8 mouse cellular contexts compared by ENCODE assay signal in the genomic region with DNA sequence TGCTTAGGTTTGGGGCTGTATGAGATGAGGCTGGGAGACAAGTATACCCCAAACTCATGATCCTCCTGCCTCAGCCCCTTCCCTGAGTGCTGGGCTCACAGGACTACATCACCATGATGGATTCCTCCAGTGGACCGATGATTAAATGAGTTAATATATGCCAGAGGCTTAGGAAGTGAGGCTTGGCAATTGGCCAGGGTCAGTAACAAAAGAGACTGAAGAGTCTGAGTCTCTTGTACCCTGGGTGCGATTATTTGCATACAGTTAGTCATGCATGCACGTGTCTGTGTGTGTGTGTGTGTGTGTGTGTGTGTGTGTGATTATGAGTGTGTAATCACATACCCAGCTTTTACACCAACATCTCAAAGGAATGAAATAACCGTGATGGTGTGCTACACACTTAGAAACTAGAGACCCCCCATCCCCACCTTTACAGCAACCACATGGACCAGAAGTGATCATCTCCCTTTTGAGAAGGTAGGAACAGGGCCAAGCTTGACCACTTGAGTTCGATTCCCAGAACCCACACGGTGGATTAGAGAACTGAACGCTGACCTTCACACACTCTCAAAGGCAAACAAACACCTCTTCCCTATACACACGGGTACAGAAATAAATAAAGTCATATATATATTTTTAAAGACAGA. TPM values are rescaled to one million over a fixed set of nuclear protein-coding genes. Genes with fewer than 3 reads are reported as not detected.
A peak's percentile ranks its signal among the peaks of the same experiment; 100 is the strongest.
DNase-seq lines count a peak whose midpoint lies in the region; ATAC-seq and TF ChIP-seq lines count a peak whose summit lies in the region.

No protein-coding gene starts in this region.

- peak overlapping the region; percentile 88 for H3K9ac ChIP-seq in heart, embryonic 14.5 days (ENCODE audit: low read length)
- peak overlapping the region; percentile 18; the same call in 1 of the 2 replicates for H3K9ac ChIP-seq in kidney, postnatal 0 days (ENCODE audit: low read depth, low read length)
- peak overlapping the region; percentile 87 for H3K9ac ChIP-seq in stomach, embryonic 16.5 days (ENCODE audit: low read length)

- intact Hi-C loops in heart, postnatal 25 days (cut with DNase I), result no loop called here

- no peak for TF ChIP-seq CTCF in kidney, postnatal 0 days (IDR thresholded peaks at IDR 0.05; ENCODE audit: low read depth)

- peak overlapping the region; percentile 86 for H3K4me2 ChIP-seq in heart, embryonic 14.5 days (ENCODE audit: low read length)
- peak overlapping the region; percentile 73 for H3K4me2 ChIP-seq in kidney, postnatal 0 days (ENCODE audit: low read length)
- peak overlapping the region; percentile 84 for H3K4me2 ChIP-seq in stomach, embryonic 16.5 days (ENCODE audit: low read depth, low read length)

- no peaks in the 10 kb centered on the region for H3K9me3 ChIP-seq in heart, embryonic 14.5 days (ENCODE audit: control insufficient read depth, low read length)
- H3K9me3 ChIP-seq in kidney, postnatal 0 days (replicated peaks; ENCODE audit: low read length), result no peaks in the 10 kb centered on the region
- no peaks in the 10 kb centered on the region for H3K9me3 ChIP-seq in stomach, embryonic 16.5 days (replicated peaks; ENCODE audit: control insufficient read depth, low read length)

- WGBS in heart, embryonic 14.5 days, result 26% methylated on average over 8 of the region's 8 CpGs
- 29% methylated on average over 8 of the region's 8 CpGs for WGBS in kidney, postnatal 0 days
- WGBS in stomach, embryonic 16.5 days, result 17% methylated on average over 8 of the region's 8 CpGs

- no peaks in the 10 kb centered on the region for H3K27me3 ChIP-seq in heart, embryonic 14.5 days (ENCODE audit: control insufficient read depth, insufficient read depth, low read length)
- no peaks in the 10 kb centered on the region for H3K27me3 ChIP-seq in kidney, postnatal 0 days (ENCODE audit: insufficient read depth, low read length)
- H3K27me3 ChIP-seq in stomach, embryonic 16.5 days (ENCODE audit: control insufficient read depth, insufficient read depth, low read length), result no peaks in the 10 kb centered on the region

- H3K4me1 ChIP-seq in heart, embryonic 14.5 days (ENCODE audit: control insufficient read depth in 2 of 2, insufficient read depth in 2 of 2, low read length in 2 of 2), result peaks cover 42 to 64% of the 10 kb centered on the region in 2 experiments
- peaks cover 41% of the 10 kb centered on the region for H3K4me1 ChIP-seq in kidney, postnatal 0 days (replicated peaks; ENCODE audit: insufficient read depth, low read length)
- peaks cover 47% of the 10 kb centered on the region for H3K4me1 ChIP-seq in stomach, embryonic 16.5 days (ENCODE audit: control insufficient read depth, insufficient read depth, low read length)

- H3K36me3 ChIP-seq in heart, embryonic 14.5 days (ENCODE audit: control insufficient read depth, insufficient read depth, low read length), result peaks cover 19% of the 10 kb centered on the region
- H3K36me3 ChIP-seq in kidney, postnatal 0 days (ENCODE audit: insufficient read depth, low read length), result no peaks in the 10 kb centered on the region
- H3K36me3 ChIP-seq in stomach, embryonic 16.5 days (ENCODE audit: control insufficient read depth, insufficient read depth, low read length), result peaks cover 12% of the 10 kb centered on the region

- peak; percentile 94 for DNase-seq in heart, adult 11 months
- DNase-seq in heart, postnatal 25 days (ENCODE audit: low spot score), result no peak
- DNase-seq in adipocyte (ENCODE audit: low spot score), result peak; percentile 28
- peak; percentile 74 for DNase-seq in kidney, postnatal 0 days (ENCODE audit: low spot score)
- peak; percentile 82 for DNase-seq in lung, postnatal 25 days (ENCODE audit: low spot score)
- DNase-seq in thymus, postnatal 4 days, result no peak

- no peak for ATAC-seq in heart, embryonic 14.5 days (ENCODE audit: insufficient number of reproducible peaks, insufficient read depth, low FRiP score, low read depth)
- no peak for ATAC-seq in kidney, postnatal 0 days (replicated peaks; ENCODE audit: low FRiP score, low read depth)
- ATAC-seq in stomach, embryonic 16.5 days (ENCODE audit: insufficient read depth, low FRiP score), result peak; percentile 2; the same call in 1 of the 2 replicates

- peak overlapping the region in 1 of 2 experiments; percentile 18; a peak in 1 of 4 replicates for H3K4me3 ChIP-seq in heart, embryonic 14.5 days (ENCODE audit: control insufficient read depth in 1 of 2, insufficient read depth in 1 of 2, low read depth in 1 of 2, low read length in 2 of 2)
- H3K4me3 ChIP-seq in kidney, postnatal 0 days (replicated peaks; ENCODE audit: low read depth, low read length), result no peak overlapping the region
- peak overlapping the region; percentile 66 for H3K4me3 ChIP-seq in stomach, embryonic 16.5 days (replicated peaks; ENCODE audit: low read length)

- H3K27ac ChIP-seq in heart, embryonic 14.5 days (replicated peaks in 1 of 2; ENCODE audit: control insufficient read depth in 1 of 2, insufficient read depth in 1 of 2, low read depth in 2 of 2, low read length in 2 of 2), result peak overlapping the region; percentile 95 to 99
- peak overlapping the region; percentile 97 for H3K27ac ChIP-seq in kidney, postnatal 0 days
- peak overlapping the region; percentile 100 for H3K27ac ChIP-seq in stomach, embryonic 16.5 days (ENCODE audit: low read length)

RNA-seq across cellular contexts. Expression of gene Hif3a, which starts 3.3 kb away (rescaled TPM):
- 1 to 10 TPM; 1.8 to 1.9 TPM for total RNA-seq in heart, postnatal 25 days (2021)
- polyA plus RNA-seq in heart, embryonic 14.5 days (2014; fragmentation: Nextera tagmentation; extraction: Ambion mirVana), result 43.7 and 51.6 TPM in 2 replicates
- polyA plus RNA-seq in kidney, postnatal 0 days (2015; fragmentation: Nextera tagmentation; extraction: Ambion mirVana), result 5.1 and 6.1 TPM in 2 replicates
- polyA plus RNA-seq in stomach, embryonic 16.5 days (2015; fragmentation: Nextera tagmentation; extraction: Ambion mirVana), result 49.6 and 60.1 TPM in 2 replicates

RNA-seq across cellular contexts. Expression of gene Psg16, which starts 14.9 kb away (rescaled TPM):
- under 1 TPM; 0.14 to 0.16 TPM for total RNA-seq in heart, postnatal 25 days (2021)
- polyA plus RNA-seq in heart, embryonic 14.5 days (2014; fragmentation: Nextera tagmentation; extraction: Ambion mirVana), result 0.16 and 0.23 TPM in 2 replicates
- polyA plus RNA-seq in kidney, postnatal 0 days (2015; fragmentation: Nextera tagmentation; extraction: Ambion mirVana), result 0.07 TPM in 1 of 2 replicates, not detected in the other
- 0.46 and 0.77 TPM in 2 replicates for polyA plus RNA-seq in stomach, embryonic 16.5 days (2015; fragmentation: Nextera tagmentation; extraction: Ambion mirVana)

RNA-seq across cellular contexts. Expression of gene Ppp5c, which starts 31.2 kb away (rescaled TPM):
- total RNA-seq in heart, postnatal 25 days (2021), result 100 to 1,000 TPM in 1 of 2 experiments, 10 to 100 TPM in 1; 97.5 to 102 TPM
- 88.4 and 89.1 TPM in 2 replicates for polyA plus RNA-seq in heart, embryonic 14.5 days (2014; fragmentation: Nextera tagmentation; extraction: Ambion mirVana)
- 82.0 and 95.4 TPM in 2 replicates for polyA plus RNA-seq in kidney, postnatal 0 days (2015; fragmentation: Nextera tagmentation; extraction: Ambion mirVana)
- 87.9 and 95.6 TPM in 2 replicates for polyA plus RNA-seq in stomach, embryonic 16.5 days (2015; fragmentation: Nextera tagmentation; extraction: Ambion mirVana)

Comparison
In these comparisons a context has a peak if more than half of its experiments do, and no peak if none do; other contexts are left out.
1. DNase-seq: peak in heart, adult 11 months (single experiment), adipocyte (single experiment), kidney, postnatal 0 days (single experiment) and lung, postnatal 25 days (single experiment); none in heart, postnatal 25 days (single experiment) and thymus, postnatal 4 days (single experiment).
2. H3K9ac ChIP-seq: peak in every context shown above with its lines; median percentile 88 in heart, embryonic 14.5 days; 87 in stomach, embryonic 16.5 days; 18 in kidney, postnatal 0 days.
3. Peak in every context shown above with its lines, with median percentiles within 50 percentile points of each other: H3K27ac ChIP-seq and H3K4me2 ChIP-seq.